Mouse (Mus musculus) heart, adult 2 months (tissue): ENCODE measurements around the gene Cyth3.
A peak's percentile ranks its signal among the peaks of the same experiment; 100 is the strongest.

Source experiments
- CTCF ChIP-seq: fragments of 200-600 bp; IDR thresholded peaks from 2 replicates; pipeline ENCODE4 v1.8.1; 2022; ENCODE audit warnings: antibody characterized with exemption, mild to moderate bottlenecking, moderate library complexity
- EP300 ChIP-seq: fragments of 200-500 bp; IDR thresholded peaks from 2 replicates; pipeline ENCODE4 v1.6.1; 2011; ENCODE audit warnings: low read depth, low read length, control low read depth; ENCODE audit not compliant: insufficient read depth

- TF ChIP-seq EP300, result no peak
- peak; percentile 10; the same call in 1 of the 2 replicates for TF ChIP-seq CTCF
Observed at GRCm38 (mm10) chr5:143579537-143580203, 42.6 kb upstream of the Cyth3 start.
